Mouse (Mus musculus) spleen, postnatal 10 days (tissue): ENCODE measurements around the gene Hist1h2ad.

Experiments
- DNase-seq, 2 experiments: peaks; one replicate each; pipeline ENCODE4 v3.0.0; 2021 to 2022; ENCODE audit warnings: low spot score in 2 of 2

The Hist1h2ad gene

GRCm38 (mm10) chr13:23620733-23621531 lies 46.8 kb downstream of the Hist1h2ad start, which contains the start of gene Hist1h2be:
TSS of gene Hist1h2be (minus strand) at chr13:23621124.
- DNase-seq, result peak; percentile 78 to 83

GRCm38 (mm10) chr13:23621532-23622174 lies 47.5 kb downstream of the Hist1h2ad start:
- DNase-seq, result peak; percentile 74 to 81

- DNase-seq, result peak; percentile 96 to 99
Measured at GRCm38 (mm10) chr13:23622175-23622671, 48.0 kb downstream of the Hist1h2ad start, which contains the start of gene Hist1h1e. TSS of gene Hist1h1e (minus strand) at chr13:23622558.

GRCm38 (mm10) chr13:23622861-23623450 lies 48.8 kb downstream of the Hist1h2ad start:
- peak; percentile 35 to 64 for DNase-seq
